Mouse (Mus musculus): ENCODE results near the gene Olfr472.
"Not testable (repeated sequence)": the region's sequence is repeated elsewhere in the genome, so short reads cannot be mapped to it uniquely, and the experiment has no call there.

Olfr472 gene

DNA sequence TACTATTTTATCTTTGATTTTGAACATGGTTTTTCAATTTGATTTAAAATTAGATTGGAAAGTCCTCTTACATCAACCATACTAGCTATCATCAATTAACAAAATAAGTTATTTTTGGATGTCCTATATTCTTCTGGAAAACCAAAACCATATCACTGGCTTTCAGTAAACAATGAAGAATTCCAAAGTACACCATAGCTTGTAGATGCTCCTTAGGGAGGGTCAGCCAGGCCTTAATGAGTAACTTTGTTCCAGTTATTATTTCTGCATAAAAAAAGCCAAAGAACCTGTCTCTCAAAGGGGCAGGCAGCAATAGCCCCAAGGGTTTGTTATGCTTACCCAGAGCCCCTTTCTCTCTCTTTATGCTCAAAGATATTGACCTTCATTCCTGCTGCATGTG, at the start of gene Olfr472:
Gene Olfr472, plus strand, starts transcription at position 301 of the 400 bp plus-strand sequence.
- DNase-seq (ENCODE audit: low spot score), result no peak

DNA sequence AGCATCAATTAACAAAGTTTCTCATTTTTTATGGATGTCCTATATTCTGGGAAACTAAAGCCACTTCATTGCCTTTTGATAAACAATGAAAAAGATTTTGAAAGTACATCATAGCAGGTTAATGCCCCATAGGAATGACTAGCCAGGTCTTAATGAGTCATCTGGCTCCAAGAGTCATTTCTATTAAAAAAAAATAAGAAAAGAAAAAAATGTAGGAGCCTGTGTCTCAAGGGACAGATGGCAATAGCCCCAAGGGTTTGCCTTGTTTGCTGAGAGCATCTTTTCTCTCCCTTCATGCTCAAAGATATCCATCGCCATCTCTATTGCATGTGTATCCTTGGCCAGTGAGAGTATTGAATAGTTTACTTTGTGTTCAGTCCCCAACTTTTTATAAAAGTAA, 32.4 kb downstream of the Olfr472 start, which contains the start of gene Olfr473:
Gene Olfr473, plus strand, starts transcription at position 301 of the 400 bp plus-strand sequence.
- no peak for DNase-seq (ENCODE audit: low spot score)

- not testable (repeated sequence) for DNase-seq (ENCODE audit: low spot score)
Measured at GRCm38 (mm10) chr7:107952539-107952938, 54.8 kb downstream of the Olfr472 start.

GRCm38 (mm10) chr7:107954343-107954742, 56.6 kb downstream of the Olfr472 start, which contains the start of gene Olfr474:
Olfr474 (plus strand) TSS chr7:107954643.
- DNase-seq (ENCODE audit: low spot score), result no peak

Data from MN1 (cell line).